Comparison of ENCODE assay signal across 23 mouse cellular contexts in genomic region chr11:88905621-88906020, GRCm38 (mm10). TPM values are rescaled to one million over a fixed set of nuclear protein-coding genes. Genes with fewer than 3 reads are reported as not detected.
DNase-seq lines count a peak whose midpoint lies in the region; ATAC-seq and TF ChIP-seq lines count a peak whose summit lies in the region.
"Had no signal": no experiment of that assay in that cellular context is flagged by ENCODE, and none has a peak within 500 bp of the region (broad histone marks: within the 10 kb centered on the region; RNA-seq: fewer than 3 reads in every experiment).

No protein-coding gene starts in this region.

- H3K9ac ChIP-seq in heart, embryonic 13.5 days = no peak overlapping the region
- H3K9ac ChIP-seq in heart, adult 2 months (ENCODE audit: low read depth, low read length) = no peak overlapping the region
- H3K9ac ChIP-seq in liver, adult 2 months (ENCODE audit: low read depth, low read length) = no peak overlapping the region
- H3K9ac ChIP-seq in liver, postnatal 0 days (replicated peaks) = no peak overlapping the region
- H3K9ac ChIP-seq: forebrain, embryonic 13.5 days; hindbrain, embryonic 13.5 days; limb, embryonic 15.5 days; midbrain, embryonic 13.5 days; neural tube, embryonic 12.5 days had no signal

- no peaks in the 10 kb centered on the region for H3K9me3 ChIP-seq in heart, embryonic 13.5 days
- no peaks in the 10 kb centered on the region for H3K9me3 ChIP-seq in liver, postnatal 0 days (ENCODE audit: low read length)
- H3K9me3 ChIP-seq: forebrain, embryonic 13.5 days; hindbrain, embryonic 13.5 days; limb, embryonic 15.5 days; neural tube, embryonic 12.5 days had no signal

- 11% methylated on average over 2 of the region's 2 CpGs for WGBS in heart, embryonic 13.5 days
- WGBS in heart, adult 2 months = 35% methylated on average over 2 of the region's 2 CpGs
- 61% methylated on average over 2 of the region's 2 CpGs for WGBS in liver, adult 2 months
- WGBS in liver, postnatal 0 days (ENCODE audit: insufficient replicate concordance) = 42% methylated on average over 2 of the region's 2 CpGs

- no peak for TF ChIP-seq POLR2A in heart, adult 2 months (IDR thresholded peaks at IDR 0.05; ENCODE audit: insufficient read depth, low read depth, low read length)
- TF ChIP-seq POLR2A in liver, adult 2 months (IDR thresholded peaks at IDR 0.05; ENCODE audit: extremely low read depth, insufficient read depth, low read length) = no peak

- peaks cover 50% of the 10 kb centered on the region for H3K4me1 ChIP-seq in heart, embryonic 13.5 days
- peaks cover 6% of the 10 kb centered on the region for H3K4me1 ChIP-seq in heart, adult 2 months (ENCODE audit: control insufficient read depth, insufficient read depth, low read length)
- H3K4me1 ChIP-seq in liver, adult 2 months (ENCODE audit: control insufficient read depth, insufficient read depth, low read length) = peaks cover 8% of the 10 kb centered on the region; the same call in 1 of the 2 replicates
- no peaks in the 10 kb centered on the region for H3K4me1 ChIP-seq in liver, postnatal 0 days (ENCODE audit: insufficient read depth)
- H3K4me1 ChIP-seq: forebrain, embryonic 13.5 days; hindbrain, embryonic 13.5 days; midbrain, embryonic 13.5 days; neural tube, embryonic 12.5 days had no signal

- no peak overlapping the region for H3K4me3 ChIP-seq in heart, embryonic 13.5 days
- H3K4me3 ChIP-seq in heart, adult 2 months = no peak overlapping the region
- H3K4me3 ChIP-seq in liver, adult 2 months (ENCODE audit: insufficient read depth, low read depth, low read length) = no peak overlapping the region
- no peak overlapping the region for H3K4me3 ChIP-seq in liver, postnatal 0 days (ENCODE audit: low read depth, low read length)
- H3K4me3 ChIP-seq: embryonic facial prominence, embryonic 10.5 days; forebrain, embryonic 13.5 days; hindbrain, embryonic 13.5 days; layer of hippocampus, adult 2 months; limb, embryonic 15.5 days; midbrain, embryonic 13.5 days; neural tube, embryonic 12.5 days had no signal

- H3K79me2 ChIP-seq in heart, adult 2 months (replicated peaks; ENCODE audit: control insufficient read depth, insufficient read depth, low read length) = no peaks in the 10 kb centered on the region
- no peaks in the 10 kb centered on the region for H3K79me2 ChIP-seq in liver, adult 2 months (ENCODE audit: control insufficient read depth, insufficient read depth, low read length)

- intact Hi-C loops in heart, adult 2 months (cut with DNase I) = no loop called here

- H3K27ac ChIP-seq in heart, embryonic 13.5 days (replicated peaks) = peak overlapping the region; percentile 10; the same call in 1 of the 2 replicates
- no peak overlapping the region for H3K27ac ChIP-seq in heart, adult 2 months
- no peak overlapping the region for H3K27ac ChIP-seq in liver, adult 2 months (replicated peaks; ENCODE audit: insufficient read depth, low read depth, low read length)
- no peak overlapping the region for H3K27ac ChIP-seq in liver, postnatal 0 days (ENCODE audit: low read depth)
- H3K27ac ChIP-seq: embryonic facial prominence, embryonic 10.5 days; forebrain, embryonic 13.5 days; hindbrain, embryonic 13.5 days; layer of hippocampus, adult 2 months; limb, embryonic 15.5 days; midbrain, embryonic 13.5 days; neural tube, embryonic 12.5 days had no signal

- H3K4me2 ChIP-seq in heart, embryonic 13.5 days = no peak overlapping the region
- H3K4me2 ChIP-seq in liver, postnatal 0 days (ENCODE audit: low read depth, low read length) = no peak overlapping the region
- H3K4me2 ChIP-seq: forebrain, embryonic 13.5 days; hindbrain, embryonic 13.5 days; limb, embryonic 15.5 days; midbrain, embryonic 13.5 days; neural tube, embryonic 12.5 days had no signal

- no peak for TF ChIP-seq CTCF in heart, adult 2 months (IDR thresholded peaks at IDR 0.05)
- TF ChIP-seq CTCF in liver, adult 2 months (IDR thresholded peaks at IDR 0.05; ENCODE audit: low read depth, low read length) = no peak
- TF ChIP-seq CTCF in liver, postnatal 0 days (IDR thresholded peaks at IDR 0.05; ENCODE audit: low read depth) = no peak

- DNase-seq in heart, adult 2 months = no peak
- peak; percentile 66 for DNase-seq in liver, adult 2 months (ENCODE audit: extremely low read depth, low read depth, low spot score)
- no peak for DNase-seq in liver, postnatal 0 days
- DNase-seq in adipocyte (ENCODE audit: low spot score) = peak; percentile 35
- DNase-seq in retina, postnatal 7 days (ENCODE audit: low read depth, low spot score) = peak; percentile 8
- no peak for DNase-seq in cerebellum, adult 11-12 months
- DNase-seq in frontal cortex, adult 2 months (ENCODE audit: extremely low spot score in 1 of 2, low spot score in 1 of 2) = no peak
- DNase-seq: adrenal gland, postnatal 25 days; cerebellum, adult 18-20 months; gastrocnemius, postnatal 14 days; heart, postnatal 14 days; lung, postnatal 10 days; right cerebral cortex, postnatal 14 days; spleen, adult 18-20 months; thymus, adult 18-20 months had no signal

- no peaks in the 10 kb centered on the region for H3K27me3 ChIP-seq in heart, embryonic 13.5 days (replicated peaks)
- no peaks in the 10 kb centered on the region for H3K27me3 ChIP-seq in heart, adult 2 months (ENCODE audit: control insufficient read depth, insufficient read depth, low read length)
- no peaks in the 10 kb centered on the region for H3K27me3 ChIP-seq in liver, adult 2 months (ENCODE audit: control insufficient read depth, insufficient read depth, low read length)
- H3K27me3 ChIP-seq in liver, postnatal 0 days (ENCODE audit: insufficient read depth, low read length) = no peaks in the 10 kb centered on the region
- H3K27me3 ChIP-seq: forebrain, embryonic 13.5 days; hindbrain, embryonic 13.5 days; limb, embryonic 15.5 days; midbrain, embryonic 13.5 days; neural tube, embryonic 12.5 days had no signal

- ATAC-seq in heart, embryonic 13.5 days (ENCODE audit: extremely low read depth, insufficient number of reproducible peaks, low FRiP score, low TSS enrichment) = no peak
- ATAC-seq in liver, postnatal 0 days = no peak
- ATAC-seq: forebrain, embryonic 13.5 days; midbrain, embryonic 13.5 days had no signal

- no peak for TF ChIP-seq EP300 in heart, adult 2 months (IDR thresholded peaks at IDR 0.05; ENCODE audit: insufficient read depth, low read depth, low read length)
- no peak for TF ChIP-seq EP300 in liver, postnatal 0 days (IDR thresholded peaks at IDR 0.05; ENCODE audit: low read depth)

- no peaks in the 10 kb centered on the region for H3K36me3 ChIP-seq in heart, embryonic 13.5 days
- peaks cover 4% of the 10 kb centered on the region for H3K36me3 ChIP-seq in heart, adult 2 months (ENCODE audit: control insufficient read depth, insufficient read depth, low read length)
- H3K36me3 ChIP-seq in liver, adult 2 months (ENCODE audit: control insufficient read depth, insufficient read depth, low read length) = no peaks in the 10 kb centered on the region
- H3K36me3 ChIP-seq in liver, postnatal 0 days (replicated peaks; ENCODE audit: insufficient read depth, low read length) = no peaks in the 10 kb centered on the region
- H3K36me3 ChIP-seq: embryonic facial prominence, embryonic 10.5 days; hindbrain, embryonic 13.5 days; limb, embryonic 15.5 days; midbrain, embryonic 13.5 days; neural tube, embryonic 12.5 days had no signal

RNA-seq across cellular contexts. Expression of gene Akap1, which starts 41.2 kb away (rescaled TPM):
- 31.4 and 33.7 TPM in 2 replicates for polyA plus RNA-seq in heart, embryonic 13.5 days (2015; fragmentation: Nextera tagmentation; extraction: Ambion mirVana)
- total RNA-seq in heart, adult 2 months (2021) = 100 to 1,000 TPM; 140 to 141 TPM
- 125 and 178 TPM in 2 replicates for polyA plus RNA-seq in heart, adult 2 months (2012; rRNA removed)
- total RNA-seq in liver, adult 2 months (2014; rRNA removed) = 37.7 and 53.6 TPM in 2 replicates
- 58.0 and 81.5 TPM in 2 replicates for polyA plus RNA-seq in liver, adult 2 months (2012; rRNA removed)
- 14.2 and 14.5 TPM in 2 replicates for polyA plus RNA-seq in liver, postnatal 0 days (2015; fragmentation: Nextera tagmentation; extraction: Ambion mirVana)
- 45.2 and 49.1 TPM in 2 replicates for polyA plus RNA-seq in frontal cortex, adult 2 months (2012; rRNA removed)

RNA-seq across cellular contexts. Expression of gene Scpep1, which starts 49.6 kb away (rescaled TPM):
- 44.6 and 49.1 TPM in 2 replicates for polyA plus RNA-seq in heart, embryonic 13.5 days (2015; fragmentation: Nextera tagmentation; extraction: Ambion mirVana)
- 10 to 100 TPM; 15.3 to 16.3 TPM for total RNA-seq in heart, adult 2 months (2021)
- polyA plus RNA-seq in heart, adult 2 months (2012; rRNA removed) = 11.1 and 13.5 TPM in 2 replicates
- total RNA-seq in liver, adult 2 months (2014; rRNA removed) = 27.9 and 32.8 TPM in 2 replicates
- 22.5 and 27.6 TPM in 2 replicates for polyA plus RNA-seq in liver, adult 2 months (2012; rRNA removed)
- polyA plus RNA-seq in liver, postnatal 0 days (2015; fragmentation: Nextera tagmentation; extraction: Ambion mirVana) = 35.3 and 38.9 TPM in 2 replicates
- 16.9 and 19.0 TPM in 2 replicates for polyA plus RNA-seq in frontal cortex, adult 2 months (2012; rRNA removed)

Comparison
In these comparisons a context has a peak if more than half of its experiments do, and no peak if none do; other contexts are left out.
1. DNase-seq: peak in liver, adult 2 months (single experiment), adipocyte (single experiment) and retina, postnatal 7 days (single experiment); none in heart, adult 2 months (0 of 2), liver, postnatal 0 days (single experiment), cerebellum, adult 11-12 months (single experiment) and frontal cortex, adult 2 months (0 of 2).